Mouse (Mus musculus) ovary, postnatal 14 days (tissue): Measurements from ENCODE around the gene Gbp2b.
"Not testable (repeated sequence)": the region's sequence is repeated elsewhere in the genome, so short reads cannot be mapped to it uniquely, and the experiment has no call there.

Experiments used
- DNase-seq: peaks from one replicate; pipeline ENCODE4 v3.0.0; 2022; ENCODE audit warnings: low spot score

The Gbp2b gene

GRCm38 (mm10) chr3:142620956-142621562, 26.4 kb downstream of the Gbp2b start:
- DNase-seq = no peak

DNA sequence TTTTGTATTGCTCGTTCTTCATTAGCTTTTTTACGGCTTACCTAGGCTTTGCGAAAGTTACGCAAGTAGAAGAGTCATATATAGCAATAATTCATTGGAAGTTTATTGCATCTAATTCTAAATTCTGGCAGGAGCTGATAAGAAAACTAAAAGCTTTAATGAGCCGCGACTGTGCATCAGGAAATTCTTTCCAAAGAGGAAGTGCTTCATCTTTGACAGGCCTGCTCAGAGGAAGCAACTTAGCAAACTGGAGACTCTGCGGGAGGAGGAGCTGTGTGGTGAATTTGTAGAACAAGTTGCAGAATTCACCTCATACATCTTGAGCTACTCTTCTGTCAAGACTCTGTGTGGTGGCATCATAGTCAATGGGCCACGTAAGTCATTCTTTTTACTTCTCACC, 35.7 kb downstream of the Gbp2b start:
- DNase-seq = no peak

GRCm38 (mm10) chr3:142640201-142640600, 45.6 kb downstream of the Gbp2b start:
- peak; percentile 49 for DNase-seq

- DNase-seq = peak; percentile 59
These were observed 51.3 kb downstream of the Gbp2b start for GRCm38 (mm10) chr3:142645949-142646348.

- DNase-seq = not testable (repeated sequence)
These were observed 53.2 kb downstream of the Gbp2b start for GRCm38 (mm10) chr3:142647836-142648235.

GRCm38 (mm10) chr3:142650205-142650604, 55.6 kb downstream of the Gbp2b start:
- no peak for DNase-seq

DNA sequence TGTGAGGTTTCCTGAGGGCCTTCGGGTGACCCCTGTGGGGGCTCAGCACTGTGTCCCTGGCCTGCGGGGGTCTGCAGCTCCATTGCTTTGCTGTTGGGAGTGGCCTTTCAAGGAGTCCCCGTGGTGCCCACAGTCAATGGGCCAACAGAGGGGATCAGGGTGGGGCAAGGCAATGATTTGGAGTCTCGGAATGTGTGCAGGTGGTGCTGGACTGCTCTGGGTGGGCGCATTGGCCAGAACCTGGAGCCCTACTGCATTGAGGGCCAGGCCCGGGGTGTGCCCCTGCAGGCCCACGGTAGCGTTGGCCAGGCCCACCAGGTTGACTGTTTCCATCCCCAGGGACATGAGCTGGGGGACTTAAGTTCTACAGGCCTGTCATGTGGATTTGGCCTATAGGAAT, 70.1 kb downstream of the Gbp2b start:
- DNase-seq = no peak
